Mouse (Mus musculus): ENCODE data around the gene Rabl3.

The Rabl3 gene

GRCm38 (mm10) chr16:37598463-37598862 is 58.8 kb downstream of the Rabl3 start:
- DNase-seq: no peak

- no peak for DNase-seq
Observed at GRCm38 (mm10) chr16:37599326-37599725, 59.6 kb downstream of the Rabl3 start.

- no peak for DNase-seq
Observed at GRCm38 (mm10) chr16:37603431-37603830, 63.7 kb downstream of the Rabl3 start.

- peak; percentile 22 to 46 for DNase-seq
Observed at GRCm38 (mm10) chr16:37604243-37604642, 64.6 kb downstream of the Rabl3 start.

- DNase-seq: no peak
Observed at GRCm38 (mm10) chr16:37610333-37610732, 70.6 kb downstream of the Rabl3 start.

GRCm38 (mm10) chr16:37611072-37611471 is 71.4 kb downstream of the Rabl3 start:
- peak; percentile 55 to 66 for DNase-seq

GRCm38 (mm10) chr16:37612013-37612412 is 72.3 kb downstream of the Rabl3 start:
- DNase-seq: peak; percentile 62 to 66

GRCm38 (mm10) chr16:37614540-37614939 is 74.9 kb downstream of the Rabl3 start:
- no peak for DNase-seq

GRCm38 (mm10) chr16:37615429-37615828 is 75.7 kb downstream of the Rabl3 start:
- DNase-seq: no peak

- no peak for DNase-seq
Observed at GRCm38 (mm10) chr16:37616104-37616503, 76.4 kb downstream of the Rabl3 start.

GRCm38 (mm10) chr16:37617695-37618094 is 78.0 kb downstream of the Rabl3 start:
- DNase-seq: peak; percentile 66 to 67

All from cerebellum, postnatal 25 days (tissue).